Mouse (Mus musculus) brown adipose tissue, adult 24 weeks (tissue): ENCODE results near the gene Cdc34. TPM values are rescaled to one million over a fixed set of nuclear protein-coding genes. Genes with fewer than 3 reads are reported as not detected.

Experiments used
- H3K27ac ChIP-seq: fragments of 200-500 bp; replicated peaks from 2 replicates; pipeline ENCODE4 v1.5.1; 2012; ENCODE audit warnings: low read depth, mild to moderate bottlenecking, low read length
- H3K4me1 ChIP-seq: fragments of 200-500 bp; 2 replicates; pipeline ENCODE4 v1.6.1; 2012; ENCODE audit warnings: low read length, mixed read lengths; ENCODE audit not compliant: control insufficient read depth, insufficient read depth, insufficient read length
- H3K4me3 ChIP-seq: fragments of 200-500 bp; 2 replicates; pipeline ENCODE4 v1.5.1; 2012; ENCODE audit warnings: low read depth, mild to moderate bottlenecking, low read length, moderate library complexity; ENCODE audit not compliant: insufficient read depth
- polyA plus RNA-seq: library from polyadenylated mRNA; stranded (reverse); fragments of >200 nt; gene quantifications from 2 replicates; pipeline ENCODE4 v1.2.4, GENCODE M21; 2012; ENCODE audit not compliant: missing spikeins, insufficient read depth, insufficient read length

The Cdc34 gene
- polyA plus RNA-seq, 1 experiment: 274 TPM

- H3K4me3 ChIP-seq: no peak overlapping the region
- peaks cover 3% of the 10 kb centered on the region; the same call in 1 of the 2 replicates for H3K4me1 ChIP-seq
- H3K27ac ChIP-seq: no peak overlapping the region
Observed at GRCm38 (mm10) chr10:79713163-79713562, 31.2 kb downstream of the Cdc34 start.

- no peak overlapping the region for H3K27ac ChIP-seq
- H3K4me3 ChIP-seq: no peak overlapping the region
- peaks cover 3% of the 10 kb centered on the region; the same call in 1 of the 2 replicates for H3K4me1 ChIP-seq
Observed at GRCm38 (mm10) chr10:79714996-79715395, 33.0 kb downstream of the Cdc34 start.

- Histone ChIP-seq H3K4me3 (peak within 1 kb of the TSS; percentile 53), H3K27ac (no peak within 1 kb of the TSS), H3K4me1 (peaks cover 3% of the 10 kb centered on the region; the same call in 1 of the 2 replicates)
Observed at GRCm38 (mm10) chr10:79716254-79716987, 34.4 kb downstream of the Cdc34 start, which contains the start of gene Hcn2. Hcn2 (plus strand) TSS chr10:79716634.

GRCm38 (mm10) chr10:79716988-79717355 lies 35.0 kb downstream of the Cdc34 start:
- Histone ChIP-seq H3K27ac (no peak overlapping the region), H3K4me3 (peak overlapping the region; percentile 53), H3K4me1 (peaks cover 3% of the 10 kb centered on the region; the same call in 1 of the 2 replicates)

- Histone ChIP-seq H3K4me1 (peaks cover 3% of the 10 kb centered on the region; the same call in 1 of the 2 replicates), H3K4me3 (peak overlapping the region; percentile 53), H3K27ac (no peak overlapping the region)
Observed at GRCm38 (mm10) chr10:79717640-79718357, 35.8 kb downstream of the Cdc34 start.

GRCm38 (mm10) chr10:79721089-79721488 lies 39.1 kb downstream of the Cdc34 start:
- no peak overlapping the region for H3K4me3 ChIP-seq
- H3K4me1 ChIP-seq: peaks cover 3% of the 10 kb centered on the region; the same call in 1 of the 2 replicates
- H3K27ac ChIP-seq: no peak overlapping the region

GRCm38 (mm10) chr10:79723047-79723446 lies 41.1 kb downstream of the Cdc34 start:
- Histone ChIP-seq H3K4me3 (no peak overlapping the region), H3K27ac (no peak overlapping the region), H3K4me1 (no peaks in the 10 kb centered on the region)

GRCm38 (mm10) chr10:79723692-79724091 lies 41.7 kb downstream of the Cdc34 start:
- no peak overlapping the region for H3K27ac ChIP-seq

GRCm38 (mm10) chr10:79726090-79726489 lies 44.1 kb downstream of the Cdc34 start:
- Histone ChIP-seq H3K4me3 (no peak overlapping the region), H3K4me1 (no peaks in the 10 kb centered on the region), H3K27ac (no peak overlapping the region)

More at GRCm38 (mm10) chr10:79723692-79724091, 41.7 kb downstream of the Cdc34 start:
- H3K4me3 ChIP-seq: no peak overlapping the region
- no peaks in the 10 kb centered on the region for H3K4me1 ChIP-seq

GRCm38 (mm10) chr10:79728323-79729249 lies 46.6 kb downstream of the Cdc34 start:
- Histone ChIP-seq H3K27ac (no peak overlapping the region), H3K4me1 (no peaks in the 10 kb centered on the region), H3K4me3 (no peak overlapping the region)

GRCm38 (mm10) chr10:79729357-79729965 lies 47.5 kb downstream of the Cdc34 start:
- H3K4me1 ChIP-seq: no peaks in the 10 kb centered on the region
- H3K4me3 ChIP-seq: no peak overlapping the region
- no peak overlapping the region for H3K27ac ChIP-seq

- no peak overlapping the region for H3K4me3 ChIP-seq
- no peaks in the 10 kb centered on the region for H3K4me1 ChIP-seq
- no peak overlapping the region for H3K27ac ChIP-seq
Observed at GRCm38 (mm10) chr10:79732500-79732899, 50.5 kb downstream of the Cdc34 start.

- H3K4me3 ChIP-seq: no peak overlapping the region
- no peak overlapping the region for H3K27ac ChIP-seq
- H3K4me1 ChIP-seq: no peaks in the 10 kb centered on the region
Observed at GRCm38 (mm10) chr10:79733847-79734246, 51.9 kb downstream of the Cdc34 start.

- Histone ChIP-seq H3K4me1 (no peaks in the 10 kb centered on the region), H3K27ac (no peak overlapping the region), H3K4me3 (no peak overlapping the region)
Observed at GRCm38 (mm10) chr10:79735361-79735760, 53.4 kb downstream of the Cdc34 start.
